Mouse (Mus musculus): Measurements from ENCODE around the gene Gm20388. TPM values are rescaled to one million over a fixed set of nuclear protein-coding genes. Genes with fewer than 3 reads are reported as not detected.

The Gm20388 gene
- polyA plus RNA-seq, 1 experiment, result 59.3 TPM

- TF ChIP-seq CTCF (IDR thresholded peaks at IDR 0.05; ENCODE audit: borderline replicate concordance, extremely low read depth, insufficient read depth, insufficient read length) (no peak), POLR2A (IDR thresholded peaks at IDR 0.05; ENCODE audit: borderline replicate concordance, extremely low read depth, insufficient read depth, insufficient read length, poor library complexity, severe bottlenecking) (no peak)
- no peak for DNase-seq (ENCODE audit: low read depth)
These were observed 713.0 kb downstream of the Gm20388 start for GRCm38 (mm10) chr8:120623608-120624007.

- DNase-seq (ENCODE audit: low read depth), result no peak
- TF ChIP-seq CTCF (IDR thresholded peaks at IDR 0.05; ENCODE audit: borderline replicate concordance, extremely low read depth, insufficient read depth, insufficient read length), result no peak
- TF ChIP-seq POLR2A (IDR thresholded peaks at IDR 0.05; ENCODE audit: borderline replicate concordance, extremely low read depth, insufficient read depth, insufficient read length, poor library complexity, severe bottlenecking), result no peak
These were observed 715.8 kb downstream of the Gm20388 start for GRCm38 (mm10) chr8:120626461-120626860.

- DNase-seq (ENCODE audit: low read depth), result peak; percentile 58
- TF ChIP-seq POLR2A (IDR thresholded peaks at IDR 0.05; ENCODE audit: borderline replicate concordance, extremely low read depth, insufficient read depth, insufficient read length, poor library complexity, severe bottlenecking), result no peak
- TF ChIP-seq CTCF (IDR thresholded peaks at IDR 0.05; ENCODE audit: borderline replicate concordance, extremely low read depth, insufficient read depth, insufficient read length), result no peak
These were observed 716.7 kb downstream of the Gm20388 start for GRCm38 (mm10) chr8:120627298-120627697.

DNA sequence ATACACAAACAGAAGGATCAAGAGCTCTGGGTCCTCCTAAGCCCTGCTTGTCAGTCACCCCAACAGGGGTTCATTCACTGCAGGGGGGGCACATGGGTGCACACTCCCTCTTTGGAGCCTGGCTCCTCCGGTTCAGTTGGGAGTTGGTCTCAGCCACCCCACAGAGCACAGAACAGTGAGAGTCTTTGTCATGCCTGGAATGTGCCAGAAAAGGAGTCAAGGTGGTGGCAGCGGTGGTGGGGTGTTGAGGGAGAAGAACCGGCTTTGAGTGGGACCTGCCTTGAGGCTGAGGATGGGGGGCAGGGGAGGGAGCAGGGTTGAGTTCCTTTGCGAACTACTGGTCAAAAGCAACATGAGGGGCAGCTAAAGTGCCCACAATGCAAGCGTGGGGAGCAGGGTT lies 719.4 kb downstream of the Gm20388 start:
- no peak for DNase-seq (ENCODE audit: low read depth)
- TF ChIP-seq CTCF (IDR thresholded peaks at IDR 0.05; ENCODE audit: borderline replicate concordance, extremely low read depth, insufficient read depth, insufficient read length), result no peak
- TF ChIP-seq POLR2A (IDR thresholded peaks at IDR 0.05; ENCODE audit: borderline replicate concordance, extremely low read depth, insufficient read depth, insufficient read length, poor library complexity, severe bottlenecking), result no peak

DNA sequence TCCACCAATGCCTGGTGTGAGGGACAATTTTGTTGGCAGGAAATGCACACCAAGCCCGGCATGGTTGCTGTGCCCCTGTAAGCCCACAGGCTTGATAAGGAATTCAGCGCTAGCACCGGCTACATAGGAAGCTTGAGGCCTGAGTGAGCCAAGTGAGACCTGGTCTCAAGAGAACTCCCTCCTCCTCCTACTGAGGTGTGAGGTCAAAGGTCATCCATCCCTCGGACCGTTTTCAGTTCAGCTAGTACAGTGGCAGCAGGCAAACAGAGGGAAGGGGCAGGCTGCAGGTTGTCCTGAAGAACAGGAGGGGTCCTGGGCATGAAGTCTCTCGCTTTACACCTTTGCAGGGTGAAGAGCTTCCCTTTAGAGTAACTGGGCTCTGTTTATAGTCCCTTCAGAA lies 720.2 kb downstream of the Gm20388 start:
- TF ChIP-seq POLR2A (IDR thresholded peaks at IDR 0.05; ENCODE audit: borderline replicate concordance, extremely low read depth, insufficient read depth, insufficient read length, poor library complexity, severe bottlenecking) (no peak), CTCF (IDR thresholded peaks at IDR 0.05; ENCODE audit: borderline replicate concordance, extremely low read depth, insufficient read depth, insufficient read length) (no peak)
- DNase-seq (ENCODE audit: low read depth), result no peak

GRCm38 (mm10) chr8:120631441-120632375 lies 721.1 kb downstream of the Gm20388 start:
- no peak for DNase-seq (ENCODE audit: low read depth)
- TF ChIP-seq CTCF (IDR thresholded peaks at IDR 0.05; ENCODE audit: borderline replicate concordance, extremely low read depth, insufficient read depth, insufficient read length), result no peak
- TF ChIP-seq POLR2A (IDR thresholded peaks at IDR 0.05; ENCODE audit: borderline replicate concordance, extremely low read depth, insufficient read depth, insufficient read length, poor library complexity, severe bottlenecking), result no peak

DNA sequence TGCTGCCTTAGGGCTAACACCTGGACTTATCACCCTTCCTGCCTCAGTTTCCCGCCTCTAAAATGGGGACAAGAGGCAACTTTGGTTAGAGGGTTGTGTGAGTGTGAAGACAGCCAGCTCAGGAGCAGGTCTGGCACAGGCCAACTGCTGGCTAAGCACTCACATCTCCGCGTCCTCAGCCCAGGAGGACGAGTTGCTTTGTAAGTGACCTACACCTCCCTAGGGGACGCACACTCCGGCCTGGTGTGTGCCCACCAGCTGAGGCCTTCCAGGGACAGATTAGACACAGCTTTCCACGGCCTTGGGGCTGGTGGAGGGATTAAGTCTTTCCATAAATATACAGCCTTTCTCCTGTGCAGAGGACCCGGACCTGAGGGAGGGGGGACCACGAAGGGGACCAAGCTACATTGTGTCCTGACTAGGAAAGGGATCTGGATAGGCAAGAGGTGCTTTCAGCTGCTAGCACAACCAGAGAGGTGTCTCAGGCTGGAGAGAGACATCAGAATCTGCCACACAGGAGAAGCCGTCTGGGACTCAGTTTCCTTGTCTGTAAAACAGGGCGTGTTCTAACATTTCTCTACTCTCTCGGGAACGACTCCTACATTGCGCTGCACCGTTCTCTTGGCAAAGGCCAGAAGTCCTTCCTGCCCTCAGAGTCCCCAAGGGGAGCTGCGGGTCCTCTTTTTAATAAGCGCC lies 722.5 kb downstream of the Gm20388 start:
- no peak for DNase-seq (ENCODE audit: low read depth)
- TF ChIP-seq CTCF (IDR thresholded peaks at IDR 0.05; ENCODE audit: borderline replicate concordance, extremely low read depth, insufficient read depth, insufficient read length) (no peak), POLR2A (IDR thresholded peaks at IDR 0.05; ENCODE audit: borderline replicate concordance, extremely low read depth, insufficient read depth, insufficient read length, poor library complexity, severe bottlenecking) (no peak)

DNA sequence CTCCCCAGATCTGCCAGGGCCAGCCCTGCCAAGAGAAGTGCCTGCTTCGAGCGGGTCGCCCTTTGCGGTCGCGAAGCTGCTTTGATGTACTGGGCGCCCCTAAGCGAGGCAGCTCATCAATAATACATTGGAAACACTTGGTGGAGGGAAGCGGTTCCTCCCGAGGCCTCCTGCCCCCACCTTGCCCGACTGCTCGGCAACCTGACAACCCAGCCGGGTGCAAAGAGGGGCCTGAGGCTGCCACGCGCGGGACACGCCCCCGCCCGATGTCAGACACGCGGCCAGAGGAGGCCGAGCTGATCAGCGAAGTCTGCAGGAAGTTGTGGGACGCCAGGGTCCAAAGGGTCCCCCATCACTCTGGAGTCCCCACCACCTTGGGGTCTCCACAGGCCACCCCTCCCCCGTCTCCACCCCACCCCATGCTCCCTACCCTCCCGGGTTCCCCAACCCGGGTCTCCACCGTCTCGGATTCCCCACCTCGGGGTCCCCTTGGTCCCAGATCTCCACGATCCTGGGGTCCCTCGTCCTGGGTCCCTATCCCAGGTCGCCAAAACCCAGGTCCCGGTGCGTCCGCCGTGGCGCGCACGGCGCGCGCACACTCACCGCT lies 723.1 kb downstream of the Gm20388 start:
- DNase-seq (ENCODE audit: low read depth), result peak; percentile 43
- no peak for TF ChIP-seq POLR2A (IDR thresholded peaks at IDR 0.05; ENCODE audit: borderline replicate concordance, extremely low read depth, insufficient read depth, insufficient read length, poor library complexity, severe bottlenecking)
- no peak for TF ChIP-seq CTCF (IDR thresholded peaks at IDR 0.05; ENCODE audit: borderline replicate concordance, extremely low read depth, insufficient read depth, insufficient read length)

GRCm38 (mm10) chr8:120634329-120634839 lies 723.7 kb downstream of the Gm20388 start:
- no peak for DNase-seq (ENCODE audit: low read depth)
- TF ChIP-seq POLR2A (IDR thresholded peaks at IDR 0.05; ENCODE audit: borderline replicate concordance, extremely low read depth, insufficient read depth, insufficient read length, poor library complexity, severe bottlenecking) (no peak), CTCF (IDR thresholded peaks at IDR 0.05; ENCODE audit: borderline replicate concordance, extremely low read depth, insufficient read depth, insufficient read length) (no peak)

DNA sequence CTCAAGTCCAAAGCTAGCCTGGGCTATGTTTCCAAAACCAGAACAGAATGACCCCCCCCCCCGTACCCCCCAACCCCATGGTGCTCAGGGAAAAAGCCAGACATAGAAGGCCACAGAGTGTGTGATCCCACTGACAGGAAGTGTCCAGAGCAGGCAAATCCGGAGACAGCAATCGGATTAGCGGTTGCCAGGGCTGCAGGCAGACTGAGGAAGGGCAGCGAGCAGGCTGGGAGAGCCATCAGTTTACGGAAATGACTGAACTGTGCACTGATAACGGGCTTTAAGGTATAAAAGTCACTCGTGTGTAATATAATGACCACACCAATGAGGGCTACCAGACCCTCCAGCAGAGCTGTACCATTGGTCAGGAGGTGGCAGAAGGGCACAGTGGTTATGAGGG lies 730.6 kb downstream of the Gm20388 start:
- TF ChIP-seq POLR2A (IDR thresholded peaks at IDR 0.05; ENCODE audit: borderline replicate concordance, extremely low read depth, insufficient read depth, insufficient read length, poor library complexity, severe bottlenecking) (no peak), CTCF (IDR thresholded peaks at IDR 0.05; ENCODE audit: borderline replicate concordance, extremely low read depth, insufficient read depth, insufficient read length) (no peak)
- DNase-seq (ENCODE audit: low read depth), result no peak

Data from brain, embryonic 14.5 days (tissue).